Mouse (Mus musculus) heart, embryonic 14.5 days (tissue): Measurements from ENCODE around the gene Foxa3. TPM values are rescaled to one million over a fixed set of nuclear protein-coding genes. Genes with fewer than 3 reads are reported as not detected.
A peak's percentile ranks its signal among the peaks of the same experiment; 100 is the strongest.

Experiments used
- ATAC-seq: fragments of 200-750 bp; cut with Nextera tagmentation; 2 replicates; pipeline ENCODE4 v1.8.0; 2017; ENCODE audit warnings: low read depth, moderate TSS enrichment; ENCODE audit not compliant: insufficient number of reproducible peaks, insufficient read depth, low FRiP score
- H3K27ac ChIP-seq, 2 experiments: fragments of 200-500 bp in 1 of 2; fragments of 300-500 bp in 1 of 2; sonication (generic) in 1 of 2; replicated peaks in 1 of 2; 2 replicates each; pipeline ENCODE4 v1.5.1; 2012 to 2014; ENCODE audit warnings: low read depth in 2 of 2, low read length in 2 of 2, control low read depth in 1 of 2, mild to moderate bottlenecking in 1 of 2, mixed read lengths in 1 of 2; ENCODE audit not compliant: control insufficient read depth in 1 of 2, insufficient read depth in 1 of 2
- H3K27me3 ChIP-seq: fragments of 300-500 bp; sonication (generic); 2 replicates; pipeline ENCODE4 v1.6.1; 2014; ENCODE audit warnings: mild to moderate bottlenecking, low read length, control low read depth; ENCODE audit not compliant: control insufficient read depth, insufficient read depth
- H3K36me3 ChIP-seq: fragments of 300-500 bp; sonication (generic); 2 replicates; pipeline ENCODE4 v1.6.1; 2014; ENCODE audit warnings: mild to moderate bottlenecking, control low read depth, low read length, mixed read lengths; ENCODE audit not compliant: control insufficient read depth, insufficient read depth
- H3K4me1 ChIP-seq, 2 experiments: fragments of 200-500 bp in 1 of 2; fragments of 300-500 bp in 1 of 2; sonication (generic) in 1 of 2; 2 replicates each; pipeline ENCODE4 v1.6.1; 2012 to 2014; ENCODE audit warnings: low read length in 2 of 2, control low read depth in 1 of 2, mixed read lengths in 1 of 2; ENCODE audit not compliant: control insufficient read depth in 2 of 2, insufficient read depth in 2 of 2
- H3K4me2 ChIP-seq: fragments of 300-500 bp; sonication (generic); 2 replicates; pipeline ENCODE4 v1.6.1; 2014; ENCODE audit warnings: mild to moderate bottlenecking, low read length
- H3K4me3 ChIP-seq, 2 experiments: fragments of 200-500 bp in 1 of 2; fragments of 300-500 bp in 1 of 2; sonication (generic) in 1 of 2; 2 replicates each; pipeline ENCODE4 v1.5.1; 2012 to 2014; ENCODE audit warnings: low read length in 2 of 2, mild to moderate bottlenecking in 2 of 2, control low read depth in 1 of 2, low read depth in 1 of 2, moderate library complexity in 1 of 2; ENCODE audit not compliant: control insufficient read depth in 1 of 2, insufficient read depth in 1 of 2
- H3K9ac ChIP-seq: fragments of 300-500 bp; sonication (generic); 2 replicates; pipeline ENCODE4 v1.6.1; 2014; ENCODE audit warnings: mild to moderate bottlenecking, low read length
- H3K9me3 ChIP-seq: fragments of 300-500 bp; sonication (generic); 2 replicates; pipeline ENCODE4 v1.6.1; 2016; ENCODE audit warnings: low read length, control low read depth; ENCODE audit not compliant: control insufficient read depth
- WGBS: fragments of 180-500 bp; shearing (Covaris S2); extraction: QIAGEN DNeasy Blood & Tissue Kit; methylation state at CpG from one replicate; pipeline ENCODE4 v1.1.7; 2014; 5-methylcytosine and 5-hydroxymethylcytosine counted together
- polyA plus RNA-seq: library from polyadenylated mRNA; unstranded; fragments of >200 nt; fragmentation: Nextera tagmentation; extraction: Ambion mirVana; gene quantifications from 2 replicates; pipeline ENCODE4 v1.2.1, GENCODE M21; 2014

Foxa3 gene
- polyA plus RNA-seq, 1 experiment from 2014 or later, result not detected

GRCm38 (mm10) chr7:19049252-19049651, 25.9 kb upstream of the Foxa3 start:
- H3K4me1 ChIP-seq, result no peaks in the 10 kb centered on the region
- H3K4me2 ChIP-seq, result no peak overlapping the region
- no peak overlapping the region for H3K27ac ChIP-seq
- WGBS, result 86% methylated on average over 5 of the region's 5 CpGs
- no peak overlapping the region for H3K4me3 ChIP-seq
- H3K27me3 ChIP-seq, result no peaks in the 10 kb centered on the region
- peaks cover 84% of the 10 kb centered on the region for H3K36me3 ChIP-seq
- no peak overlapping the region for H3K9ac ChIP-seq
- no peak for ATAC-seq
- no peaks in the 10 kb centered on the region for H3K9me3 ChIP-seq

DNA sequence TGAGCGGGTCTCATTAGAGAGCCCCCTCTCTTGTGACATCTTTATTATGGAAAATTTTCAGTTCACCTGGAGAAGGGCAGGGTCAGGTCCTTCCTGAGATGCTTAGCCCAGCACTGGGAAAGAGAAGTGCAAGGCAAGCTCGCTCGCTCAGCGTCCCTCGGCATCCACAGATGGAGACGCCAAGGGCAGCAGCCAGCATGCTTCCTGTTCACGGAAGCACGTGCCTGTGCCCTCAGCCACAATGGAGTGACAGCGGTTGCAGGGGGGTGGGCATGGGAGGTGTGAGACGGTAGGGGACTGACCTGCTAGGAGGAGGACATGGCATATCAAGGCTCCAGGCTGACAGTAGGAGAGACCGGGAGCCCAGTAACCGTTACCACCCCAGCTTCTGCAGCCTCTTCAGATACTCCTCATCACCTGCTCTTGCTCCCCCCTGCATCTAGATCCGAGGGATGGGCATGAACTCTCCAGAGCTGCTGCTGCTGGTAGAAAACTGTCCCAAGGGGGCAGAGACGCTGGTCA, 24.7 kb upstream of the Foxa3 start:
- Histone ChIP-seq H3K4me2 (no peak overlapping the region), H3K9ac (no peak overlapping the region), H3K4me3 (no peak overlapping the region), H3K9me3 (no peaks in the 10 kb centered on the region), H3K36me3 (peaks cover 96% of the 10 kb centered on the region), H3K4me1 (no peaks in the 10 kb centered on the region), H3K27me3 (no peaks in the 10 kb centered on the region), H3K27ac (no peak overlapping the region)
- no peak for ATAC-seq
- WGBS, result 81% methylated on average over 14 of the region's 14 CpGs

DNA sequence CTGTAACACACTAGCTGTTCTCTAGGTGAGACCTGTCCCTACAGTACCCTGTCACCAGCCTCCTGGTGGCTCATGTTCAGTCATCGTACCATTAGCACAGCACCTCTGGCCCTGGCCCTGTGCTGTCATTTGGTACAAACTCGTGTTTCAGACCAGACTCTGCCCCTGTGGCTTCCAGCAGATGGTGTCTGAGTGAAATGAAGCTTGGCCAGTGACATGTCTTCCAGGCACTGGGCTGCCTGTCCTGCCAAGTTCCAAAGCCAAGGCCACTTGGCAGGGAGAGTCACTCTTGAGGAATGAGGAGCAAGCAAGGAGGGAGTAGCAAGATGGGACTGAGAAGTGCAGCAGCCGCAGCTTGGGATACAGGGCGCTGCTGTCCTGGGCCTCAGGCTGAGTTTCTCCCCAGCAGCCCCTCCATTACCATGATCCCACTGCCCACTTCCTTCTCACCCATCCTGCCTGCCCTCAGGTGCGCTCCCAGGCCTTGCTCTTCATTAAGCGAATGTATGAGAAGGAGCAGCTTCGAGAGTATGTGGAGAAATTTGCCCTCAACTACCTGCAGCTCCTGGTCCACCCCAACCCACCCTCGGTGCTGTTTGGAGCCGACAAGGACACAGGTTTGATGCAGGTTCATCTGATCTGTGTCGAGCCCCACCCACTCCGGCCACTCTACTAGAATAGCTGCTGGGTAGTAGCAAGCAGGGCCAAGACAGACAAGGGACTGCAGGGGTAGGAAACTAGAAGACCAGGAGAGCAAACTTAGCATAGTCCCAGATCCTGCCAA, 23.1 kb upstream of the Foxa3 start:
- WGBS, result 90% methylated on average over 10 of the region's 11 CpGs
- no peak overlapping the region for H3K27ac ChIP-seq
- H3K4me2 ChIP-seq, result no peak overlapping the region
- H3K4me1 ChIP-seq, result no peaks in the 10 kb centered on the region
- H3K36me3 ChIP-seq, result peaks cover 100% of the 10 kb centered on the region
- H3K9me3 ChIP-seq, result no peaks in the 10 kb centered on the region
- no peak overlapping the region for H3K9ac ChIP-seq
- H3K4me3 ChIP-seq, result no peak overlapping the region
- H3K27me3 ChIP-seq, result no peaks in the 10 kb centered on the region
- no peak for ATAC-seq

- Histone ChIP-seq H3K36me3 (peaks cover 100% of the 10 kb centered on the region), H3K27ac (no peak overlapping the region), H3K4me2 (no peak overlapping the region), H3K27me3 (no peaks in the 10 kb centered on the region), H3K4me3 (no peak overlapping the region), H3K4me1 (no peaks in the 10 kb centered on the region), H3K9me3 (no peaks in the 10 kb centered on the region), H3K9ac (no peak overlapping the region)
- WGBS, result 92% methylated on average over 6 of the region's 6 CpGs
- ATAC-seq, result no peak
Measured at GRCm38 (mm10) chr7:19044616-19045015, 21.3 kb upstream of the Foxa3 start.

DNA sequence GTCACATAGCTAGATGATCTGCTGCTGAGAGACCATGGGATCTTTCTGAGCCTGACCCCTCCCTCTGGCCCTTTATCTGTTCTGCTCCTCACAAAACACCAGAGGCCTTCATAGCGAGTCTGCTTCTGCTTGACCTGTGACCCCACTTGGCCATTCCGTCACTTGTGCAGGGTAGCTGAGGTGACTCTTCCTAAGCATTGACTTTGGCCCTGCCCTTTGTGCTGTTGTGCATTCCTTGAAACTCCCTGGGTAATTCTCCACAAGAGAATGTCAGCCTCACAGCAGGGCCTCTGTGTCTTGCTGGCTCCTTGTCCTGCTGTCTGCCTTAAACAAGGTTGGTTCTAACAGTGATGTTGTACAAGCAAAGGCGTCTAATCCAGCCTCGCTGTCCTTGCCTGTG, 8.3 kb upstream of the Foxa3 start:
- no peak overlapping the region for H3K4me2 ChIP-seq
- H3K36me3 ChIP-seq, result peaks cover 79% of the 10 kb centered on the region
- 69% methylated on average over 4 of the region's 4 CpGs for WGBS
- no peaks in the 10 kb centered on the region for H3K9me3 ChIP-seq
- no peak overlapping the region for H3K27ac ChIP-seq
- ATAC-seq, result no peak
- no peak overlapping the region for H3K4me3 ChIP-seq
- no peak overlapping the region for H3K9ac ChIP-seq
- no peaks in the 10 kb centered on the region for H3K27me3 ChIP-seq
- no peaks in the 10 kb centered on the region for H3K4me1 ChIP-seq

DNA sequence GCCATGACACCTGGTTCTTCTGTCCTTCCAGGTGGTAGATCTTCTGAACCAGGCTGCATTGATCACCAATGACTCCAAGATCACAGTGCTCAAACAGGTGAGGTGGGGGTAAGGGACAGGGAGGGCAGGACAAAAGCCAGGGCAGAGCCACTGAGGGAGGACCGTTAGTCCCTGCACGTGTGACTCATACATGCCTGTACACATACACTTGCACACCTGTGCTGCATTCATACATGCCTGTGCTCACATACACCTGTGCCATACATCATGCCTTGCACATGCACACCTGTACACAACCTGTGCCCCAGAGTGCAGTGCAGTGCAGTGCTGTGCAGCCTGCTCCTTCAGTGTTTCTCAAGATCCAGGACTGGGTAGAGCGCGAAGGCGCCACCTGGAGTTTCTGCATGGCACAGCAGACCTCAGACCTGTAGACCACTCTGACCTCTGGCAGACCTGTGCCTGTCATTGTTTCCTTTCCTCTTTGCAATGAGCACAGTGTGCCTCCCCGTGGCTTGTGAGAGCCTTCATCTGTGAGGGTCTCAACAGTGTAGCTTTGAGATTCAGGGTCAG, 5.8 kb upstream of the Foxa3 start:
- peak; percentile 19; the same call in 1 of the 2 replicates for ATAC-seq
- no peak overlapping the region for H3K27ac ChIP-seq
- peaks cover 54% of the 10 kb centered on the region for H3K36me3 ChIP-seq
- H3K4me1 ChIP-seq, result peaks cover 7 to 14% of the 10 kb centered on the region in 2 experiments
- H3K27me3 ChIP-seq, result no peaks in the 10 kb centered on the region
- 67% methylated on average over 6 of the region's 6 CpGs for WGBS
- no peak overlapping the region for H3K4me2 ChIP-seq
- no peaks in the 10 kb centered on the region for H3K9me3 ChIP-seq
- H3K9ac ChIP-seq, result no peak overlapping the region
- H3K4me3 ChIP-seq, result no peak overlapping the region

DNA sequence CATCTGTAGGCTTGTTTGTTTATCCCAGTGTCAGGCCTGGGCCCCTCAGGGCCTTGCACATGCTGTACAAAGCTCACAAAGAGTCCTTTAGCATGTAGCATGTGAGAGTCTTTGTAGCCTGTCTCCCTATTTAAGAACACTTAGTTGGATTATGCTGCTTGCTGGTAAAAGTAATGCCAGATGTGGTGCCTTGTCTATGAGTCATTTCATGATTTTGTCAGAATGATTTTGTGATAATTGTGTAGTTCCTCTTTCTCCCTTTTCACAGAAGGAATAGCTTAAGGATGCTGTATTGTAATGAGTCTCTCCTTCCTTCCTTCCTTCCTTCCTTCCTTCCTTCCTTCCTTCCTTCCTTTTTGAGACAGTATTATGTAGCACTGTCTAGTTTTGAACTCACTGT, 4.7 kb upstream of the Foxa3 start:
- peaks cover 9% of the 10 kb centered on the region for H3K27me3 ChIP-seq
- ATAC-seq, result no peak
- H3K4me1 ChIP-seq, result peaks cover 7 to 22% of the 10 kb centered on the region in 2 experiments
- no peak overlapping the region for H3K4me3 ChIP-seq
- H3K9me3 ChIP-seq, result no peaks in the 10 kb centered on the region
- H3K9ac ChIP-seq, result no peak overlapping the region
- no peak overlapping the region for H3K4me2 ChIP-seq
- H3K27ac ChIP-seq, result no peak overlapping the region
- H3K36me3 ChIP-seq, result peaks cover 45% of the 10 kb centered on the region
